Mouse (Mus musculus): ENCODE data around the gene Nifk. TPM values are rescaled to one million over a fixed set of nuclear protein-coding genes. Genes with fewer than 3 reads are reported as not detected.

Gene Nifk
- total RNA-seq, 2 experiments from 2014 or later: 16.4 to 17.8 TPM

DNA sequence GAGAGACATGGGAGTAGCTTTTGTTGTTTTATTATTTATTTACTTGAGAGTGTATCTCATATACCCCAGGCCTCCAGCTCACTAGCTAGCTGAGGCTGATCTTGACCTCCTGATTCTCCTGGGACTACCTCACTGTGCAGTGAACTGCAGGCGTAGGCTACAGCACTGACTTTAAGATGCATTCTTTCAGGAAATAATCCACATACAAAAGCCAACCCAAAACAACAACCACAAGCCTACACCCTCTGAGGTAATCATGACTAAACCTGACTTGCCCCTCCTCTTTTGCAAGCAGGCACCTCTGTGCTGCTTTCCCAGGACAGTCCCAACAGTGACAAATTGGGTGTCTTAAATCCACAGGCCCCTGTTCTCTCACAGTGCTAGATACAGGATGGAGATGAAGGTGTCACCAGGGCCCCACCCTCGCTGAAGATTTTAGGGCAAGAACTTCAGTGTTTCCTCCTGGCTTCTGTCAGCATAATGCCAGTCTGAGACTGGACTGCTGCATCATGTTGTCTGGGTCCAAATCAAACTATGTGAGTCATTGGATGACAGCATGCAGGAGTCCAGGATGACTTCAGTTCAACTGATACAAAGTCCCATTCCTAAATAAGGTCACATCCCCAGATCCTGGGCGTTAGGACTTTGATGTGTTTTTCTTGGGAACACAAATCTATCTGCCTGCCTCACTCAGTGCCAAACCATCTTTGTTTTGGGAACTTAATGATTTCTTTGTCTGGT lies 47.3 kb downstream of the Nifk start:
- no peak for DNase-seq
- intact Hi-C loops (cut with DNase I): loop anchor here (5.0 kb wide), 1 partner anchor 108 kb away; no protein-coding TSS in a partner anchor

DNA sequence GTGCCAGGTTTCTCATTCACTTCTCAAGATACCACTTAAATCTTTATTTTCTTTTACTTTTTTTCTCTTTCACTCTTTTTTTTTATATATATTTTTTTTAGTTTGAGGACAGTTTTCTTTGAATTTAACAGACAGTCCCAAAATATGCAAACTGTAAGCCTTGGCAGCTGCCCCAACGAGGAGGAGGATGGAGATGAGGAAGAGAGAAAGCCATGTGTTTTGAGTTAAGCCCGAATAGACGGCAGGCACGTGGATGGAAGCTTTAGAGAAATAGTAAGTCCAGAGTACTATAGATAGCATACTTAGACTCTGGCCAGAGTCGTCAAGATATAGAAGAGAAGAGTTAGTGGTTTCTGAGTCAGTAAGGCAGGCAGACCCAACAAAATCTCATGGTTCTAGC lies 56.1 kb downstream of the Nifk start:
- intact Hi-C loops (cut with DNase I): no loop called here

GRCm38 (mm10) chr1:118380105-118380786 lies 58.6 kb downstream of the Nifk start:
- DNase-seq: no peak
- intact Hi-C loops (cut with DNase I): loop anchor here (5.0 kb wide), 1 partner anchor 38 kb away; no protein-coding TSS in a partner anchor

More for the DNA sequence above, 56.1 kb downstream of the Nifk start:
- no peak for DNase-seq

Other genes starting within 250 kb of the Nifk start
- not detected for gene Gm29106, start 145.3 kb upstream of the Nifk start, total RNA-seq (2021)
- gene Tsn, start 10.1 kb upstream of the Nifk start, total RNA-seq (2021): 10 to 100 TPM; 46.8 to 49.9 TPM
- 10 to 100 TPM; 42.5 to 43.6 TPM for gene Clasp1, start 67.2 kb downstream of the Nifk start, total RNA-seq (2021)